Mouse (Mus musculus): ENCODE results near the gene Nek7. TPM values are rescaled to one million over a fixed set of nuclear protein-coding genes. Genes with fewer than 3 reads are reported as not detected.

Nek7 gene
- polyA plus RNA-seq, 1 experiment: 21.5 TPM

DNA sequence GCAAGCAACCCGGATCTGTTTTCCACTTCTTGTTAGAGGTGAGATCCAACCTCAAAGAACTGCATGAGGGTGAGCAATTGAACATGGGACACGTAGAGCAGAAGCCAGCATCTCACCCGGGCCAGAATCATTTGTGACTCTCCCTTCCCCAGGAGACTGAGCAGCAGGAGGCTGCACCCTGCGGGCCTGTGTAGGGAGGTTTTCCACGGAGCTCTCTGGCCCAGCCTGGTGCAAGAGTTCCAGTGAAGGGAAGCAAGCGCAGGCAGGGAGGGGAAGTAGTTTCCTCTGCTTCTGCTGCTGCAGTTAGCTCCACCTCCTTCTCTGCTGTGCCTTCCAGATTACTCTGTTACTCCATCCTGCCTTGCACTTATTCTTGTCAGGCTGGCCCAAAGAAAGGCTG is 69.8 kb downstream of the Nek7 start:
- 51% methylated on average over 6 of the region's 6 CpGs for whole genome bisulfite sequencing

DNA sequence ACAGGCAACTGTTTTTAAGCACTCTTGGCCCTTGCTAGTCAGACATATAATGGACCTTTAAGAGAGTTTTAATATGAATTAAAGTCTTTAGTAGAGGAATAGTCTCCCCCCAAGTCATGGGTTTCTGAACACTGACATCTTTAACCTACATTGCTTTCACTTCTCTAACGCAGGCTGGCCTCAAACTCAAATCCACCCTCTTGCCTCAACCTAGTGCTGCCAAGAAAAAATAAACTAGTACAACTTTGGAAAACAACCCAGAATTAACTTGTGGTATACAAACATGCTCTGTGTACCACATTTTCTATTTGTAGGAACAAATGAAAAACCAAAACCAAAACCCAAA is 77.8 kb downstream of the Nek7 start:
- no peak overlapping the region for H3K27ac ChIP-seq (ENCODE audit: insufficient read depth, low read length)
- H3K4me1 ChIP-seq (ENCODE audit: control insufficient read depth, insufficient read depth, low read length): no peaks in the 10 kb centered on the region
- 88% methylated on average over 1 of the region's 1 CpGs for WGBS
- H3K27me3 ChIP-seq (ENCODE audit: control insufficient read depth, insufficient read depth, low read length): no peaks in the 10 kb centered on the region; the same call in 1 of the 2 replicates
- TF ChIP-seq POLR2A (IDR thresholded peaks at IDR 0.05; ENCODE audit: borderline replicate concordance, insufficient read depth, low read length) (no peak), CTCF (IDR thresholded peaks at IDR 0.05; ENCODE audit: borderline replicate concordance, insufficient read depth, low read depth, low read length) (no peak)
- no peak for DNase-seq
- no peak overlapping the region for H3K4me3 ChIP-seq (replicated peaks; ENCODE audit: insufficient read depth, low read depth, low read length)

More for the DNA sequence above, 69.8 kb downstream of the Nek7 start:
- DNase-seq: no peak
- no peak for TF ChIP-seq CTCF (IDR thresholded peaks at IDR 0.05; ENCODE audit: borderline replicate concordance, insufficient read depth, low read depth, low read length)
- no peak for TF ChIP-seq POLR2A (IDR thresholded peaks at IDR 0.05; ENCODE audit: borderline replicate concordance, insufficient read depth, low read length)
- H3K4me1 ChIP-seq (ENCODE audit: control insufficient read depth, insufficient read depth, low read length): no peaks in the 10 kb centered on the region; the same call in 1 of the 2 replicates
- no peak overlapping the region for H3K27ac ChIP-seq (ENCODE audit: insufficient read depth, low read length)
- no peak overlapping the region for H3K4me3 ChIP-seq (replicated peaks; ENCODE audit: insufficient read depth, low read depth, low read length)
- peaks cover 2% of the 10 kb centered on the region; the same call in 1 of the 2 replicates for H3K27me3 ChIP-seq (ENCODE audit: control insufficient read depth, insufficient read depth, low read length)

DNA sequence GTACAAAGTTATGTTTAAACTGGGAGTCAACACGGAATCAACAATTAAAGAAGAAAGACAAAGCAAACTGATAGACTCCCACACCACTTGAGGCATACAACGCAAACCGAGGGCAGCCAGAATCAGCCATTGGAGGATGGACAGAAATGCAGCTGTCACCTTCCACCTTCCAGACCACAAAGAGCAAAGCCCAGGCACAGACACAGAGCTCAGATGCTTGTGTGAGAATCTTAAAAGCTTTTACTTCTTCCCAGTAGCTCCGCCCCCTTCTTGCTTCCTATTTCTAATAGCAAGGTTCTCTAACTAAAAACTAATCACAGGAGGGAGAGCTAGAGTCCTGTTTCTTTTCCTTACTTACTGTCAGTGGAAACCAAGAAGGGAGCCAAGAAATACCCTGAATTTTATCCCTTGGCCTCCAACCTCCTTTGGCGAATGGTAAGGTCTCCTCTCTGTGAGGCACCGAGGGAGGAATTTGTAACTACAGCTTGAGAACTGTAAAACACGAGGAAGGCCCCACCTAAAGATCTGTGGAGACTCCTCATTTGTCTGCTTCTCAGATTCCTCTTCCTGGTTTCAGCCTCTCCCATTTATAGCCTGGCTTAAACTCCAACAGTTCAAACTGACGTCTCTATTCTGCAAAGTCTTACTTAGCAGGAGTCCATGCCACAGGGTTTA is 78.3 kb downstream of the Nek7 start:
- 72% methylated on average over 8 of the region's 8 CpGs for WGBS
- no peaks in the 10 kb centered on the region; the same call in 1 of the 2 replicates for H3K27me3 ChIP-seq (ENCODE audit: control insufficient read depth, insufficient read depth, low read length)
- H3K4me1 ChIP-seq (ENCODE audit: control insufficient read depth, insufficient read depth, low read length): no peaks in the 10 kb centered on the region
- no peak for DNase-seq
- H3K4me3 ChIP-seq (replicated peaks; ENCODE audit: insufficient read depth, low read depth, low read length): no peak overlapping the region
- H3K27ac ChIP-seq (ENCODE audit: insufficient read depth, low read length): no peak overlapping the region
- no peak for TF ChIP-seq CTCF (IDR thresholded peaks at IDR 0.05; ENCODE audit: borderline replicate concordance, insufficient read depth, low read depth, low read length)
- no peak for TF ChIP-seq POLR2A (IDR thresholded peaks at IDR 0.05; ENCODE audit: borderline replicate concordance, insufficient read depth, low read length)

DNA sequence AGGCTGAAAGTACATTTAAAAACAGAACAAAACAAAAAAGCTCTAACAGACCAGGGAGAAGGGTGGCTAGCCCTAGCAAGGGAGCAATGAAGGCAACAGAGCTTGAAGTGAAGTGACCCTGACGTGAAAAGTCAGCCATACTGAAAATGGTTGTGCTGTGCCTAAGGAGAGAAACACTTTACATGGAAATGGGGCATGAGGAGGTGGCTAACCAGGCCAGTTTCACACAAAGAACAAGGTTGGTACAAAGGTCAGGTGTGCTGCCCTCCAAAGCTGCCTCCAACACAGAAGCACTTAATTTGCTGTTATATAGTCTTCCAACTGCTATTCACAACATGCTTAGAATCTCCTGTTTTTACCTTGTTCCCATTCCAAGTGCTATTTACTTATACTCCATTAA is 80.2 kb downstream of the Nek7 start:
- H3K27ac ChIP-seq (ENCODE audit: insufficient read depth, low read length): no peak overlapping the region
- H3K4me3 ChIP-seq (replicated peaks; ENCODE audit: insufficient read depth, low read depth, low read length): no peak overlapping the region
- TF ChIP-seq CTCF (IDR thresholded peaks at IDR 0.05; ENCODE audit: borderline replicate concordance, insufficient read depth, low read depth, low read length) (no peak), POLR2A (IDR thresholded peaks at IDR 0.05; ENCODE audit: borderline replicate concordance, insufficient read depth, low read length) (no peak)
- no peak for DNase-seq
- H3K27me3 ChIP-seq (ENCODE audit: control insufficient read depth, insufficient read depth, low read length): no peaks in the 10 kb centered on the region; the same call in 1 of the 2 replicates
- H3K4me1 ChIP-seq (ENCODE audit: control insufficient read depth, insufficient read depth, low read length): no peaks in the 10 kb centered on the region
- whole genome bisulfite sequencing: 74% methylated on average over 1 of the region's 1 CpGs

DNA sequence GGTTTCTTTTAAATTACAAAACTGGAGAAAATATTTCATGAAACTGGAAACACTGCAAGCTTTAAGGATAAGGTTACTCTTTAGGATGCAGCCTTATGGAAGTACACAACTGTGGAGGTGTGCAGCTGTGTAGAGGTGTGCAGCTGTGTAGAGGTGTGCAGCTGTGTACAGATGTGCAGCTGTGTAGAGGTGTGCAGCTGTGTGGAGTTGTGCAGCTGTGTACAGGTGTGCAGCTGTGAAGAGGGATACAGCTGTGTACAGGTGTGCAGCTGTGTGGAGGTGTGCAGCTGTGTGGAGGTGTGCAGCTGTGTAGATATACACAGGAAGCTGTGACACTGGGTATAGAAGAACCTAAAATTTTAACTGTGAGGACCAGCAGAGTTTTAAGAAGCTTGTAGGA is 81.7 kb downstream of the Nek7 start:
- no peaks in the 10 kb centered on the region for H3K4me1 ChIP-seq (ENCODE audit: control insufficient read depth, insufficient read depth, low read length)
- DNase-seq: no peak
- TF ChIP-seq CTCF (IDR thresholded peaks at IDR 0.05; ENCODE audit: borderline replicate concordance, insufficient read depth, low read depth, low read length) (no peak), POLR2A (IDR thresholded peaks at IDR 0.05; ENCODE audit: borderline replicate concordance, insufficient read depth, low read length) (no peak)
- H3K27ac ChIP-seq (ENCODE audit: insufficient read depth, low read length): no peak overlapping the region
- H3K4me3 ChIP-seq (replicated peaks; ENCODE audit: insufficient read depth, low read depth, low read length): no peak overlapping the region
- H3K27me3 ChIP-seq (ENCODE audit: control insufficient read depth, insufficient read depth, low read length): no peaks in the 10 kb centered on the region; the same call in 1 of the 2 replicates

DNA sequence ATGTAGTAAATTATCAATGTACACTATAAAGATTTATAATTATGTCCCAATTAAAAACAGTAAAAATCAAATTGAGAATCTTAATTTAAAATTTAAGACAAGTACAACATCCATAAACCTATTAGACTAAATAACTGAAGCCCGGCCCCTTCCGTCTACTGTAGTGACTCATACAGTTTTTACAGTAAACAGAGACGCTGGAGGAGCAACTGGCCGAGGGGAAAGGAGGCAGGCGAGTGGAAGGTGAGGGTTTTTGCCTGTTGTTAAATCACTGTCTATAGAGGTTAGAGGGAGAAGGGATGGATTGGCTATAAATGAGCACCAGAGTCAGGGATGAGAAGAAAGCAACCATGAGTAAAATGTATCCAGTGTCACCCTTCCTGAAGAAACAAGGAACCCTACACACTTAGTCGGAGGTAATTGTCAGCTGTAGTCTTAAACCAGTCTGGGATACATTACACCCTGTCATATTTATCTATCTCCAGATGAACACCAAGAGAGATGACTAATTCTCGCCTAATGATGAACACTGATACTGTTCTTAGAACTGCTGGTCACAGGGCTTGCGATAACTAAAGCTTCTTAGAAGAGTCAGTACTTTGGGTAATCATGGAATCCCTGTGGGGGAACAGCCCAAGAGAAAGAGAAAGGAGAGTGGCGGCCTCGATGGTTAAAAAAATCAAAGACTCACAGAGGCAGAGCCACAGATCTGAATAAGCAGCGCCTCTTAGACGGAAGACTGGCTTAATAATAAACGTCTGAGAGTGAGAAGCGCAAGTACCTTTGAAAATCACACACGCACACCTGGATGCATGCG is 84.0 kb downstream of the Nek7 start:
- DNase-seq: no peak
- no peaks in the 10 kb centered on the region for H3K4me1 ChIP-seq (ENCODE audit: control insufficient read depth, insufficient read depth, low read length)
- H3K27ac ChIP-seq (ENCODE audit: insufficient read depth, low read length): no peak overlapping the region
- H3K4me3 ChIP-seq (replicated peaks; ENCODE audit: insufficient read depth, low read depth, low read length): no peak overlapping the region
- no peak for TF ChIP-seq CTCF (IDR thresholded peaks at IDR 0.05; ENCODE audit: borderline replicate concordance, insufficient read depth, low read depth, low read length)
- no peak for TF ChIP-seq POLR2A (IDR thresholded peaks at IDR 0.05; ENCODE audit: borderline replicate concordance, insufficient read depth, low read length)
- no peaks in the 10 kb centered on the region; the same call in 1 of the 2 replicates for H3K27me3 ChIP-seq (ENCODE audit: control insufficient read depth, insufficient read depth, low read length)
- 86% methylated on average over 16 of the region's 16 CpGs for WGBS

DNA sequence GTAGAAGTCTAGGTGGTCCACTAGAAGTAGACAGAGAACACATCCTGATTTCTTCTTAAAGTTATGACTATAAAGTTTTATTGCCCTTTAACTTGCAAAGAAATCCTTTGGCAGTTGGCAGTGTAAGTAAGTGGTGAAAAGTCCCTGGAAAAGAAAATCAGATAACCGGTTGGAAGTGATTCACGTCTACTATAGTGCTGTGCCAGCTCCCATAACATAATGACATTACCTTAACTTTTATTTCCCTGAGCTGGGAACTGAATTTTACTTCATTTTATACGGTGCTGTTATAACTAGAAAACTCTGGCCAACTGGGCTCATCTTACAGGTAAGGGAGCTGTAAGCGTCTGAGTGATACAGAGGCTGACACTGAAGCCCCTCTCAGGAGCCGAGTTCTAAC is 89.3 kb downstream of the Nek7 start:
- no peak for DNase-seq
- WGBS: 91% methylated on average over 5 of the region's 5 CpGs

DNA sequence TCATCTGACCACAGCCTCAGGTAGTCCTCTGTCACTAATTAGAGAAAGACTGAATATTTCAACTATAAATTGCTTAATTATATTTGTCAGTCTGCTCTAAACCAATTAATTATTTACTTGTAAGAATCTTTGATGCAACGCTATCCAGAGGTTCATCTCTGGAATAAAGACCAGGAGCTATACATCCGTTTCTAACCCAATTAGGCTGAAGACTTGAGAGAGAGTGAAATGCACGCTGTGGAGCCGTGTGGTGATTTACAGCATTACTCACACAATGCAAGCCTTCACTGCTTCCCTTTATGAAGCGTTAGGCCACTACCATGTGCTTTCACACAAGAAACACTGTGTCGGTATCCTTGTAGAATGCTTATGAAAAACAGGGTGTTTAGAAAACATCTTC is 96.0 kb downstream of the Nek7 start:
- WGBS: 88% methylated on average over 6 of the region's 6 CpGs
- Histone ChIP-seq H3K4me3 (replicated peaks; ENCODE audit: insufficient read depth, low read depth, low read length) (no peak overlapping the region), H3K4me1 (ENCODE audit: control insufficient read depth, insufficient read depth, low read length) (no peaks in the 10 kb centered on the region), H3K27me3 (ENCODE audit: control insufficient read depth, insufficient read depth, low read length) (no peaks in the 10 kb centered on the region), H3K27ac (ENCODE audit: insufficient read depth, low read length) (no peak overlapping the region)
- TF ChIP-seq CTCF (IDR thresholded peaks at IDR 0.05; ENCODE audit: borderline replicate concordance, insufficient read depth, low read depth, low read length) (no peak), POLR2A (IDR thresholded peaks at IDR 0.05; ENCODE audit: borderline replicate concordance, insufficient read depth, low read length) (no peak)
- no peak for DNase-seq

More for the DNA sequence above, 89.3 kb downstream of the Nek7 start:
- TF ChIP-seq POLR2A (IDR thresholded peaks at IDR 0.05; ENCODE audit: borderline replicate concordance, insufficient read depth, low read length) (no peak), CTCF (IDR thresholded peaks at IDR 0.05; ENCODE audit: borderline replicate concordance, insufficient read depth, low read depth, low read length) (no peak)
- H3K4me1 ChIP-seq (ENCODE audit: control insufficient read depth, insufficient read depth, low read length): no peaks in the 10 kb centered on the region
- H3K27me3 ChIP-seq (ENCODE audit: control insufficient read depth, insufficient read depth, low read length): no peaks in the 10 kb centered on the region
- no peak overlapping the region for H3K4me3 ChIP-seq (replicated peaks; ENCODE audit: insufficient read depth, low read depth, low read length)
- no peak overlapping the region for H3K27ac ChIP-seq (ENCODE audit: insufficient read depth, low read length)
